8 mouse cellular contexts compared by ENCODE assay signal in the genomic region with DNA sequence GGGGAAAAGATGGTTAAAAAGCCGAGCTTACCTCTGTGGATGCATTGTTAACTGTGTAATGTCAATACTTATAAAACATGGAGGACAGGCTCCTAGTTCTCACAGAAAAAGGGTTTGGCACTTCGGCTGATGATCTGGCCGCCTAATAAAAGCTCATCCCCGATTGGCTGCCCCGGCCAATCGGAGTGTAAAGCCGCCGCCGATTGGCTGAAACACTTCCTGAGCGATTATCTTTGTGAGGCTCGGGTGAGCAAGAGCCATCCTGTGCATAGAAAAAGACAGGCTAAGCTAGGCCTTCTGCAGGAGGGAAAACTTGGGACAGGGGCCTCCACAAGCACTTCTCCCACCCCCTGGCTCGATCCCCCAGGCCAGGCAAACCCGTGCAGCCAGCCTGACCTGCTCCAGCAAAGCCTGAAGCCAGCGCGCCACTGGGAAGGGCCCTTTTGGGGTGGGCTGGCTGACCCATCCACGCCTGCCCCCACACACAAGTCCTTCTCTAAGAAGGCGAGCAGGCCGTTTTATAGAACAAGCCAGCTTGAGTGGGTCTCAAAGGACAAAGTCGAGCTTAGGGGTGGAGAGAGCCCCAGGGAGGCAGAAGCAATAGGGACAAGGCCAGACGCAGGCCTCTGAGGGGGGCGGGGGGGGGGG. TPM values are rescaled to one million over a fixed set of nuclear protein-coding genes. Genes with fewer than 3 reads are reported as not detected.
DNase-seq lines count a peak whose midpoint lies in the region; ATAC-seq and TF ChIP-seq lines count a peak whose summit lies in the region.

No protein-coding gene starts in this region.

- DNase-seq in CD4-positive helper T cell, adult 2 months (ENCODE audit: low read depth, low spot score) = peak; percentile 97
- DNase-seq in brain, embryonic 14.5 days (ENCODE audit: low read depth) = peak; percentile 98
- DNase-seq in liver = peak; percentile 94
- peak; percentile 87 to 96 for DNase-seq in monocyte, adult 2 months (ENCODE audit: low read depth in 1 of 2, low spot score in 2 of 2)
- DNase-seq in spleen, postnatal 14 days (ENCODE audit: low spot score in 2 of 2) = peak; percentile 96

- peaks cover 98% of the 10 kb centered on the region for H3K4me1 ChIP-seq in heart, embryonic 11.5 days (ENCODE audit: control insufficient read depth, insufficient read depth, low read length)
- H3K4me1 ChIP-seq in kidney, embryonic 15.5 days = peaks cover 99% of the 10 kb centered on the region

- H3K36me3 ChIP-seq in heart, embryonic 11.5 days (ENCODE audit: control insufficient read depth, insufficient read depth, low read length) = no peaks in the 10 kb centered on the region
- no peaks in the 10 kb centered on the region for H3K36me3 ChIP-seq in kidney, embryonic 15.5 days

- TF ChIP-seq CTCF in brain, embryonic 14.5 days (IDR thresholded peaks at IDR 0.05; ENCODE audit: borderline replicate concordance, extremely low read depth, insufficient read depth, insufficient read length) = no peak

- 0 out of 2 replicates have a peak, but pooled peaks have one; percentile 0 for TF ChIP-seq POLR2A in brain, embryonic 14.5 days (IDR thresholded peaks at IDR 0.05; ENCODE audit: borderline replicate concordance, extremely low read depth, insufficient read depth, insufficient read length, poor library complexity, severe bottlenecking)

- peak overlapping the region; percentile 77 for H3K4me2 ChIP-seq in heart, embryonic 11.5 days
- peak overlapping the region; percentile 74 for H3K4me2 ChIP-seq in kidney, embryonic 15.5 days

- H3K9ac ChIP-seq in heart, embryonic 11.5 days (ENCODE audit: low read depth, low read length) = peak overlapping the region; percentile 88
- peak overlapping the region; percentile 64 for H3K9ac ChIP-seq in kidney, embryonic 15.5 days

- H3K27ac ChIP-seq in heart, embryonic 11.5 days (ENCODE audit: low read depth, low read length) = peak overlapping the region; percentile 100
- peak overlapping the region; percentile 100 for H3K27ac ChIP-seq in kidney, embryonic 15.5 days

- 5% methylated on average over 21 of the region's 21 CpGs for WGBS in heart, embryonic 11.5 days (ENCODE audit: insufficient replicate concordance)
- WGBS in kidney, embryonic 15.5 days = 3% methylated on average over 21 of the region's 21 CpGs

- H3K4me3 ChIP-seq in heart, embryonic 11.5 days (ENCODE audit: low read depth, low read length) = peak overlapping the region; percentile 36
- peak overlapping the region; percentile 44 for H3K4me3 ChIP-seq in kidney, embryonic 15.5 days (replicated peaks)

- H3K9me3 ChIP-seq in heart, embryonic 11.5 days (replicated peaks; ENCODE audit: control insufficient read depth, low read length) = no peaks in the 10 kb centered on the region
- no peaks in the 10 kb centered on the region for H3K9me3 ChIP-seq in kidney, embryonic 15.5 days (replicated peaks)

- no peaks in the 10 kb centered on the region for H3K27me3 ChIP-seq in heart, embryonic 11.5 days (ENCODE audit: control insufficient read depth, insufficient read depth, low read length)
- no peaks in the 10 kb centered on the region for H3K27me3 ChIP-seq in kidney, embryonic 15.5 days

- ATAC-seq in erythroblast, adult 5-6 weeks (replicated peaks; ENCODE audit: low FRiP score, poor library complexity, severe bottlenecking) = peak; percentile 59
- peak; percentile 75 for ATAC-seq in heart, embryonic 11.5 days (replicated peaks; ENCODE audit: insufficient number of reproducible peaks, low FRiP score, low TSS enrichment)
- peak; percentile 40 for ATAC-seq in kidney, embryonic 15.5 days (replicated peaks; ENCODE audit: low FRiP score)

RNA-seq across cellular contexts. Expression of a gene that starts 14.1 kb away (rescaled TPM):
- polyA plus RNA-seq in brain, embryonic 14.5 days (2012; rRNA removed) = 49.7 and 75.8 TPM in 2 replicates
- 60.1 and 81.1 TPM in 2 replicates for total RNA-seq in erythroblast, adult 5-6 weeks (2015; ENCODE audit: low replicate concordance)
- 83.9 and 95.3 TPM in 2 replicates for total RNA-seq in erythroblast, adult 5-6 weeks (2017; ENCODE audit: low replicate concordance)
- polyA plus RNA-seq in heart, embryonic 11.5 days (2014; fragmentation: Nextera tagmentation; extraction: Ambion mirVana) = 39.6 and 47.6 TPM in 2 replicates
- polyA plus RNA-seq in kidney, embryonic 15.5 days (2015; fragmentation: Nextera tagmentation; extraction: Ambion mirVana) = 67.1 and 68.3 TPM in 2 replicates

Comparison
In these comparisons a context has a peak if more than half of its experiments do, and no peak if none do; other contexts are left out.
1. Peak in every context shown above with its lines: DNase-seq, ATAC-seq, H3K4me3 ChIP-seq and H3K27ac ChIP-seq.